Mouse (Mus musculus): ENCODE measurements around the gene Armc7.

GRCm38 (mm10) chr11:115430561-115430960 is 44.9 kb upstream of the Armc7 start:
- TF ChIP-seq EP300 (IDR thresholded peaks at IDR 0.05; ENCODE audit: insufficient read depth, low read depth, low read length) = no peak
- no peak for TF ChIP-seq CTCF (IDR thresholded peaks at IDR 0.05)
- no peak for TF ChIP-seq POLR2A (IDR thresholded peaks at IDR 0.05; ENCODE audit: insufficient read depth, low read depth, low read length)
